Mouse (Mus musculus) liver, embryonic 14 days (tissue): ENCODE results near the gene Fbxo5. TPM values are rescaled to one million over a fixed set of nuclear protein-coding genes. Genes with fewer than 3 reads are reported as not detected.

ENCODE experiments used
- polyA plus RNA-seq: library from polyadenylated mRNA; depleted of rRNA; stranded (reverse); fragments of >200 nt; gene quantifications from 2 replicates; pipeline ENCODE4 v1.2.3, GENCODE M21; 2012; rRNA removed

The Fbxo5 gene
- polyA plus RNA-seq: 43.5 and 47.5 TPM in 2 replicates

GRCm38 (mm10) chr10:5805243-5805730 lies at the start of gene Fbxo5:
Gene Fbxo5, minus strand, starts transcription at chr10:5805600.

GRCm38 (mm10) chr10:5823740-5824491 lies 18.5 kb upstream of the Fbxo5 start, which contains the start of gene Mtrf1l:
Gene Mtrf1l, minus strand, starts transcription at chr10:5823910.

Other genes with a start within 250 kb of the Fbxo5 start
- gene Myct1, start 211.8 kb downstream of the Fbxo5 start, polyA plus RNA-seq: 1.0 and 1.3 TPM in 2 replicates
- not detected in 2 replicates for gene Vip, start 166.4 kb downstream of the Fbxo5 start, polyA plus RNA-seq
- gene Mtrf1l, start 18.3 kb upstream of the Fbxo5 start, polyA plus RNA-seq: 2.8 and 3.7 TPM in 2 replicates
- gene Rgs17, start 116.8 kb upstream of the Fbxo5 start, polyA plus RNA-seq: 0.01 and 0.02 TPM in 2 replicates